Mouse (Mus musculus): ENCODE data around the gene Casp8ap2. TPM values are rescaled to one million over a fixed set of nuclear protein-coding genes. Genes with fewer than 3 reads are reported as not detected.

Casp8ap2 gene
- polyA plus RNA-seq, 1 experiment from 2014 or later = 24.6 TPM

GRCm38 (mm10) chr4:32669825-32670224 is 54.6 kb downstream of the Casp8ap2 start:
- Histone ChIP-seq H3K9ac (ENCODE audit: low read length) (no peak overlapping the region), H3K4me1 (ENCODE audit: control insufficient read depth in 2 of 2, insufficient read depth in 2 of 2, low read length in 2 of 2) (no peaks in the 10 kb centered on the region), H3K9me3 (ENCODE audit: control insufficient read depth, low read length) (no peaks in the 10 kb centered on the region), H3K36me3 (ENCODE audit: control insufficient read depth, insufficient read depth, low read length) (peaks cover 88% of the 10 kb centered on the region), H3K27me3 (ENCODE audit: control insufficient read depth, insufficient read depth, low read length) (no peaks in the 10 kb centered on the region), H3K4me3 (ENCODE audit: control insufficient read depth in 1 of 2, insufficient read depth in 1 of 2, low read depth in 1 of 2, low read length in 2 of 2) (no peak overlapping the region), H3K27ac (replicated peaks in 1 of 2; ENCODE audit: control insufficient read depth in 1 of 2, insufficient read depth in 1 of 2, low read depth in 2 of 2, low read length in 2 of 2) (no peak overlapping the region), H3K4me2 (ENCODE audit: low read length) (no peak overlapping the region)
- 87% methylated on average over 2 of the region's 2 CpGs for WGBS
- ATAC-seq (ENCODE audit: insufficient number of reproducible peaks, insufficient read depth, low FRiP score, low read depth) = no peak

GRCm38 (mm10) chr4:32674025-32674424 is 58.8 kb downstream of the Casp8ap2 start:
- Histone ChIP-seq H3K27ac (replicated peaks in 1 of 2; ENCODE audit: control insufficient read depth in 1 of 2, insufficient read depth in 1 of 2, low read depth in 2 of 2, low read length in 2 of 2) (no peak overlapping the region), H3K4me3 (ENCODE audit: control insufficient read depth in 1 of 2, insufficient read depth in 1 of 2, low read depth in 1 of 2, low read length in 2 of 2) (no peak overlapping the region), H3K9me3 (ENCODE audit: control insufficient read depth, low read length) (no peaks in the 10 kb centered on the region), H3K9ac (ENCODE audit: low read length) (no peak overlapping the region), H3K4me2 (ENCODE audit: low read length) (no peak overlapping the region), H3K36me3 (ENCODE audit: control insufficient read depth, insufficient read depth, low read length) (peaks cover 93% of the 10 kb centered on the region), H3K4me1 (ENCODE audit: control insufficient read depth in 2 of 2, insufficient read depth in 2 of 2, low read length in 2 of 2) (no peaks in the 10 kb centered on the region), H3K27me3 (ENCODE audit: control insufficient read depth, insufficient read depth, low read length) (no peaks in the 10 kb centered on the region)
- no peak for ATAC-seq (ENCODE audit: insufficient number of reproducible peaks, insufficient read depth, low FRiP score, low read depth)
- 85% methylated on average over 2 of the region's 2 CpGs for WGBS

- no peak overlapping the region for H3K4me2 ChIP-seq (ENCODE audit: low read length)
- no peak overlapping the region for H3K4me3 ChIP-seq (ENCODE audit: control insufficient read depth in 1 of 2, insufficient read depth in 1 of 2, low read depth in 1 of 2, low read length in 2 of 2)
- no peaks in the 10 kb centered on the region for H3K27me3 ChIP-seq (ENCODE audit: control insufficient read depth, insufficient read depth, low read length)
- H3K9me3 ChIP-seq (ENCODE audit: control insufficient read depth, low read length) = no peaks in the 10 kb centered on the region
- ATAC-seq (ENCODE audit: insufficient number of reproducible peaks, insufficient read depth, low FRiP score, low read depth) = no peak
- no peak overlapping the region for H3K9ac ChIP-seq (ENCODE audit: low read length)
- no peak overlapping the region for H3K27ac ChIP-seq (replicated peaks in 1 of 2; ENCODE audit: control insufficient read depth in 1 of 2, insufficient read depth in 1 of 2, low read depth in 2 of 2, low read length in 2 of 2)
- WGBS = 93% methylated on average over 3 of the region's 3 CpGs
- no peaks in the 10 kb centered on the region for H3K4me1 ChIP-seq (ENCODE audit: control insufficient read depth in 2 of 2, insufficient read depth in 2 of 2, low read length in 2 of 2)
- peaks cover 87% of the 10 kb centered on the region for H3K36me3 ChIP-seq (ENCODE audit: control insufficient read depth, insufficient read depth, low read length)
Observed at GRCm38 (mm10) chr4:32677471-32677870, 62.2 kb downstream of the Casp8ap2 start.

GRCm38 (mm10) chr4:32680843-32681242 is 65.6 kb downstream of the Casp8ap2 start:
- peaks cover 88% of the 10 kb centered on the region for H3K36me3 ChIP-seq (ENCODE audit: control insufficient read depth, insufficient read depth, low read length)
- no peak for ATAC-seq (ENCODE audit: insufficient number of reproducible peaks, insufficient read depth, low FRiP score, low read depth)
- H3K27ac ChIP-seq (replicated peaks in 1 of 2; ENCODE audit: control insufficient read depth in 1 of 2, insufficient read depth in 1 of 2, low read depth in 2 of 2, low read length in 2 of 2) = no peak overlapping the region

GRCm38 (mm10) chr4:32682471-32682870 is 67.2 kb downstream of the Casp8ap2 start:
- no peaks in the 10 kb centered on the region for H3K9me3 ChIP-seq (ENCODE audit: control insufficient read depth, low read length)
- no peak overlapping the region for H3K4me2 ChIP-seq (ENCODE audit: low read length)
- no peak for ATAC-seq (ENCODE audit: insufficient number of reproducible peaks, insufficient read depth, low FRiP score, low read depth)
- WGBS = 57% methylated on average over 4 of the region's 4 CpGs
- H3K27ac ChIP-seq (replicated peaks in 1 of 2; ENCODE audit: control insufficient read depth in 1 of 2, insufficient read depth in 1 of 2, low read depth in 2 of 2, low read length in 2 of 2) = no peak overlapping the region
- no peak overlapping the region for H3K9ac ChIP-seq (ENCODE audit: low read length)
- no peaks in the 10 kb centered on the region for H3K27me3 ChIP-seq (ENCODE audit: control insufficient read depth, insufficient read depth, low read length)
- peaks cover 82% of the 10 kb centered on the region for H3K36me3 ChIP-seq (ENCODE audit: control insufficient read depth, insufficient read depth, low read length)
- H3K4me1 ChIP-seq (ENCODE audit: control insufficient read depth in 2 of 2, insufficient read depth in 2 of 2, low read length in 2 of 2) = no peaks in the 10 kb centered on the region
- H3K4me3 ChIP-seq (ENCODE audit: control insufficient read depth in 1 of 2, insufficient read depth in 1 of 2, low read depth in 1 of 2, low read length in 2 of 2) = no peak overlapping the region

More at GRCm38 (mm10) chr4:32680843-32681242, 65.6 kb downstream of the Casp8ap2 start:
- 79% methylated on average over 3 of the region's 3 CpGs for WGBS
- H3K4me3 ChIP-seq (ENCODE audit: control insufficient read depth in 1 of 2, insufficient read depth in 1 of 2, low read depth in 1 of 2, low read length in 2 of 2) = no peak overlapping the region
- H3K9ac ChIP-seq (ENCODE audit: low read length) = no peak overlapping the region
- H3K4me1 ChIP-seq (ENCODE audit: control insufficient read depth in 2 of 2, insufficient read depth in 2 of 2, low read length in 2 of 2) = no peaks in the 10 kb centered on the region
- no peaks in the 10 kb centered on the region for H3K27me3 ChIP-seq (ENCODE audit: control insufficient read depth, insufficient read depth, low read length)
- H3K9me3 ChIP-seq (ENCODE audit: control insufficient read depth, low read length) = no peaks in the 10 kb centered on the region
- no peak overlapping the region for H3K4me2 ChIP-seq (ENCODE audit: low read length)

GRCm38 (mm10) chr4:32683061-32683582 is 67.9 kb downstream of the Casp8ap2 start:
- 90% methylated on average over 6 of the region's 6 CpGs for WGBS
- Histone ChIP-seq H3K36me3 (ENCODE audit: control insufficient read depth, insufficient read depth, low read length) (peaks cover 81% of the 10 kb centered on the region), H3K27me3 (ENCODE audit: control insufficient read depth, insufficient read depth, low read length) (no peaks in the 10 kb centered on the region), H3K9me3 (ENCODE audit: control insufficient read depth, low read length) (no peaks in the 10 kb centered on the region), H3K4me1 (ENCODE audit: control insufficient read depth in 2 of 2, insufficient read depth in 2 of 2, low read length in 2 of 2) (no peaks in the 10 kb centered on the region), H3K9ac (ENCODE audit: low read length) (no peak overlapping the region), H3K4me2 (ENCODE audit: low read length) (no peak overlapping the region), H3K4me3 (ENCODE audit: control insufficient read depth in 1 of 2, insufficient read depth in 1 of 2, low read depth in 1 of 2, low read length in 2 of 2) (no peak overlapping the region), H3K27ac (replicated peaks in 1 of 2; ENCODE audit: control insufficient read depth in 1 of 2, insufficient read depth in 1 of 2, low read depth in 2 of 2, low read length in 2 of 2) (no peak overlapping the region)
- ATAC-seq (ENCODE audit: insufficient number of reproducible peaks, insufficient read depth, low FRiP score, low read depth) = no peak

Other genes starting within 250 kb of the Casp8ap2 start
- not detected in 2 replicates for gene Gja10, start 12.7 kb upstream of the Casp8ap2 start, polyA plus RNA-seq (2014; fragmentation: Nextera tagmentation; extraction: Ambion mirVana)
- 9.4 and 12.1 TPM in 2 replicates for gene Mdn1, start 41.7 kb downstream of the Casp8ap2 start, polyA plus RNA-seq (2014; fragmentation: Nextera tagmentation; extraction: Ambion mirVana)
- gene Lyrm2, start 184.8 kb downstream of the Casp8ap2 start, polyA plus RNA-seq (2014; fragmentation: Nextera tagmentation; extraction: Ambion mirVana) = 137 and 144 TPM in 2 replicates

Measured in heart, embryonic 14.5 days (tissue).